Mouse (Mus musculus) T-helper 17 cell (primary cell): ENCODE measurements around the gene Creb3l4.

Source experiments
- in situ Hi-C, 2 experiments: fragments of 300-600 bp; cut with MboI, MseI; formaldehyde crosslinking; loops; 1 replicate in 1 of 2; 2 replicates in 1 of 2; pipeline ENCODE4 v1.15.1; 2025; ENCODE audit warnings: high pct_unique_total_duplicates in 2 of 2

Gene Creb3l4

DNA sequence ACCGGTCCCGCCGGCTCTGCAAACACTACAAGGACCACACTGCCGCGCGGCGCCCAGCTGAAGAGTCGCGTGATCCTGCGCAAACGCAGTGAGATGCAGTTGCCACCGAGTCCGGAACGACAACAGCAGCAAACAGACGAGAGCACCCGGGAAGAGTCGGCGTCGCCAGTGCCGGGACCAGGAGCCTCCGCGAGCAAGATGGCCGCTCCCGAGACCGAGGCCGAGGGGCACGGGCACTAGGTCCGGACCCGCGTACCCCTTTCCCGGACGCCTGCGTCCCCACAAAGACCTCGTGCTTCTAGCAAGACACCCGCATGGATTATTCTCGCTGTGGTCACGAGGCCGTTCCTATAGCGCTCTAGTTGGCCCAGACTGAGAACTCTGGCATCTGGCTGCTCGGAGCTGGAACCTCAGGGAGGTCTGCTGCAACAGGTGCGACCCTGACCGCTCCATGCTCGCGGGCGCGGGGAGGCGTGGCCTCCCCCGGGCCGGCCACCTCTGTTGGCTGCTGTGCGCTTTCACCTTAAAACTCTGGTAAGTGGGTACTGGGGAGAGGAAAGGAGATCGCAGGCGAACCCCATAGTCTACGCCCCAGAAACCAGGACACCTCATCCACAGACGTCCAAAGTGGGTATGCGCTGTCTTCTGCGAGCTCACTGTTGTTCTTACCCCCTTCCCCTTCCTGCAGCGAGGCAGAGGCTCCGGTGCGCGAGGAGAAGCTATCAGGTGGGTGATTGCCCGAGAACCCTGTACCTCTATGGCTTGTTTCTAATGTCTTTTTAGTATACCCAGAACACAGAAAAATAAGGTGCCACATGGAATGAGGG is 11.6 kb downstream of the Creb3l4 start, which contains the start of gene Jtb:
TSS of gene Jtb (plus strand) at position 91 of the 827 bp plus-strand sequence.
- in situ Hi-C loops, result no loop called here

- in situ Hi-C loops, result no loop called here
Observed at GRCm38 (mm10) chr3:90231075-90231474, 12.2 kb downstream of the Creb3l4 start.

- in situ Hi-C loops, result loop anchor here (5.0 kb wide), 2 partner anchors 148 to 153 kb away; no protein-coding TSS in a partner anchor
Observed at GRCm38 (mm10) chr3:90224331-90224730, 19.0 kb downstream of the Creb3l4 start.

DNA sequence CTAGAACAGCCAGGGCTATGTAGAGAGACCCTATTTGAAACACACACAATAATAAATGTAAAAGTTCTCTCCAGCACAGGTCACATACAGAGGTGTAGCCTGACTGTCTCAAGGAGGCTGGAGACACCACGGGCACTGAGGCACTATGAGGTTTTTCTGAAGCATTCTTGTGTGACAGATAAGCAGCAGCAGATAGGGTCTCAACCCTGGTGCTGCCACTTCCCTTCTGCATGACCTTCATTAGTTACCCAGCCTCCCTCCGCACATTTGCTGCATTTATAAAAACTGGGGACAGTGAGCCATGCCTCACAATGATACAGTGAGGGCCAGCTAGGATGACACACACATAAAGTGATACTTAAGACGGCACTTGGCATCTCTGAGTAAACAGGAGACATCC is 20.4 kb downstream of the Creb3l4 start:
- in situ Hi-C loops, result loop anchor here (5.0 kb wide), 2 partner anchors 149 to 154 kb away; no protein-coding TSS in a partner anchor

- in situ Hi-C loops, result loop anchor here (5.0 kb wide), 2 partner anchors 150 to 155 kb away; no protein-coding TSS in a partner anchor
Observed at GRCm38 (mm10) chr3:90222455-90222854, 20.9 kb downstream of the Creb3l4 start.

- in situ Hi-C loops, result loop anchor here (5.0 kb wide), 2 partner anchors 151 to 156 kb away; no protein-coding TSS in a partner anchor
Observed at GRCm38 (mm10) chr3:90221123-90221522, 22.2 kb downstream of the Creb3l4 start.

DNA sequence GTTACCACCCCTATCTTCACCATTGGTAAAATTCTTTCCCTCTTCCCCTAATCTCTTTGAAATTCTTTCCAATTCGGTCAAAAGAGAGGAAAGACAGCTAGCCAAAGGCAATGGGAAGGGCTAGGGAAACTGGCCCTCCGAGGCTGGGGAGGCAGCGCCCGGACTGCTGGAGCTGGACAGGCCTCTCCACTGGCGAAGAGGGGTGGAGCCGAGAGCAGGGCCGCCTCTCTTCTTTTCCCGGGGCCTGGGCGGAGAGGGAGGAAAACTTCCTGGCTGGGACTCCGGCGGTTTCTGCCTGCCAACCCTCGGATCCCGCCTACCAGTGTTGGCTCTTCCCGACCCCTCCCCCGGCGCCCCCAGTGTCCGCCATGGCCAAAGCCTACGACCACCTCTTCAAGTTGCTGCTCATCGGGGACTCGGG is 22.8 kb downstream of the Creb3l4 start:
- in situ Hi-C loops, result loop anchor here (5.0 kb wide), 2 partner anchors 152 to 157 kb away; no protein-coding TSS in a partner anchor

GRCm38 (mm10) chr3:90220088-90220487 is 23.2 kb downstream of the Creb3l4 start:
- in situ Hi-C loops, result loop anchor here (5.0 kb wide), 2 partner anchors 152 to 157 kb away; no protein-coding TSS in a partner anchor

GRCm38 (mm10) chr3:90215825-90216380 is 27.4 kb downstream of the Creb3l4 start:
- in situ Hi-C loops, result no loop called here

DNA sequence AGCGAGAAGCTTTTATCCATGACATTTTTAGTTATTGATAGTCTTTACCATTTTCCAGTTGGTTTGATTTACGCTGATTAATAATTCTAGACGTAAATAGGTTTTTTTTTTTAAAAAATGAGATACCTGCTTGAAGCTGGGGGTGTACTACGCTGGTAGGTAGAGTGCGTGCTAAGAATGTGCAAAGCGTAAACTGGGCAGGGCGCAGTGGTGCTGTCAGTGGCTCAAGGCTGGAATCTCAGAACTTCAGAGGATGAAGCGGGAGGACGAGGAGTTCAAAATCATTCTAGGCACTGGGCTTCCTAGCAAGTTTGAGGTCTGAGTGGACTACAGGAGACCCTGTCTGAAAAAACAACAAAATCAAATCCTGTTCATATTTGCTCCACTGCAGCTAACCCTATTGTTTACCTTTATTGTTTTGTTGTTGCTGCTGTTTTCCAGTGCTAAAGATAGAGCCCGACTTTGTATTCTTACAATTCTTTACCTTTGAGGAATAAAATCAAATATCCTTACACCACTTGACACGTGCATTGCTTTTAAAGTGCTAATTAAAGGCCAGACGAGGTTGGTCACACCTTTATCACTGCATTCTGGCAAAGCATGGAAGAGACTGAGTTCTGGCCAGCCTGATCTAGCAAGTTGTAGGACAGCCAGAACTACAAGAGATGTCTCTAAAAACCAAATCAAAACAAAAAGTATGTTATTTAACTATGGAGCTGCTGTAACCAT is 29.2 kb downstream of the Creb3l4 start:
- in situ Hi-C loops, result no loop called here

GRCm38 (mm10) chr3:90213377-90213866 is 29.9 kb downstream of the Creb3l4 start, which contains the start of the genes Rps27 and Rab13:
Gene Rps27 (minus strand): TSS chr3:90213651.
Gene Rab13 (plus strand): TSS chr3:90213695.
- in situ Hi-C loops, result no loop called here

- in situ Hi-C loops, result no loop called here
Observed at GRCm38 (mm10) chr3:90212723-90213122, 30.6 kb downstream of the Creb3l4 start.

- in situ Hi-C loops, result no loop called here
Observed at GRCm38 (mm10) chr3:90211475-90212398, 31.6 kb downstream of the Creb3l4 start.

- in situ Hi-C loops, result no loop called here
Observed at GRCm38 (mm10) chr3:90209908-90210566, 33.3 kb downstream of the Creb3l4 start.

DNA sequence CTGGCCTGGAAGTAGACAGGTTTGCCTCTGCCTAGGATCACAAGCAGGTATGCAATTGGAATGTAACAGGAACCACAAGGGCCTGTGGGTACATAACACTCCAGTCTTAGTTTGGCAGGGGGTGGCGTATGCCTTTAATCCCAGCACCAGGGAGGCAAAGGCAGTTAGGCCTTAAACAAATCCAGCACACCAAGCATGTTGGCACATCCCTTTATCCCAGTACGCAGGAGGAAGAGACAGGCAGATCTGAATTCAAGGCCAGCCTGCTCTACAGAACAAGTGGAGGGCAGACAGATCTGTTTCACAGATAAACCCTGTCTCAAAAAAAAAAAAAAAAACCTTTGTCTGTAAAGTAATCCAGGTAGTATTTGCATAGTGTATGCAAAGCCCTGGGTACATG is 34.6 kb downstream of the Creb3l4 start:
- in situ Hi-C loops, result no loop called here

GRCm38 (mm10) chr3:90204582-90204981 is 38.7 kb downstream of the Creb3l4 start:
- in situ Hi-C loops, result no loop called here

DNA sequence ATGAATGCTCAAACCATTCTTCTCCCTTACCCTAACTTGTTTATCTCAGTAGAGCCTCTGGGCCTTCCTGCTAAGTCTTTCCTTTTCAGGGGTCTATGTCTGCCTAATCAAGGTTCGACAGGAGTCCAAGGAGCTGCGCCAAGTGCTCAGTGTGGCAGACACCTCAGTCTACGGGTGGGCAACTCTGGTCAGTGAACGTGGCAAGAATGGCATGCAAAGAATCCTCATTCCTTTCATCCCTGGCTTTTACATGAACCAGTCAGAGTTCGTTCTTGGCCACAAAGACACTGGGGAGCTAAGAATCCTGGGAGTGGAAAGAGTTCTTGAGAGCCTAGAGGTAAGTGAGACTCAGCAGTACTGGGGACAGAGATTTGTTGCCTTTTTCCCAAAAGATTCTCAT is 39.7 kb downstream of the Creb3l4 start:
- in situ Hi-C loops, result no loop called here

DNA sequence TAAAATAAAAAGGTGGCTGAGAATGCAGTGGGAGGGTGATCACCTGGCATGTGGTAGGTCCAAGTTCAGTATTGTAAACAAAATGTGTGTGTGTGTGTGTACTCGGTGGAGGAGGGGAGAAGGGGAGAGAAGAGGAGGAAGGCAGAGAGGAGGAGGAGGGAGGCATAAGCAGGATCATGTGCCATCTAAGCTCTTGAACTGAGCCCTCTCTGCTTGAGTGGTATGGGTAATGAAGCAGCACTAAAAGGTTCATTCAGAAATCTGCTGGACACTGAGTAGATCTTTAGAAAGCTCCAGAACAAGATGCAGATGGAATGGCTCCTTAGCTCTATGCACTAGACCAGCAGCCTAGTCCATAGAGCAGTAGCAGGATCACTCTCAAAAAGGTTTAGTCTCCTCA is 40.4 kb downstream of the Creb3l4 start:
- in situ Hi-C loops, result no loop called here

DNA sequence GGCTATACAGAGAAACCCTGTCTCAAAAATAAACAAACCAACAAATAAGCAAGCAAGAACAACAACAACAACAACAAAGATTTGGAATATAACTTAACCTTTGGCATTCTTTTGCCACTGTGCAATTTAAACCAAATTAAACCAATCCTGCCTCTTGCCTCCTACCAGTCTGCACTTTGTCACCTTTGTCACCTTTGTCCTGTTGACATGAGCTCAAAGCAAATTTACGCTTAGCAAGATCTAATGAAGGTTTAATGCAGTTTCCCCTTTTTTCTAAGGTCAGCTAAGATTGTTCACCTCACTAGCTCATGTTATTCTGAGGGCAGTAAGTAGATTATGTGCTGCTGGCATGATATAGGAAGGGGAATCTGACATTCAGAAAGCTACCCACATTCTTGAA is 45.8 kb downstream of the Creb3l4 start:
- in situ Hi-C loops, result no loop called here

DNA sequence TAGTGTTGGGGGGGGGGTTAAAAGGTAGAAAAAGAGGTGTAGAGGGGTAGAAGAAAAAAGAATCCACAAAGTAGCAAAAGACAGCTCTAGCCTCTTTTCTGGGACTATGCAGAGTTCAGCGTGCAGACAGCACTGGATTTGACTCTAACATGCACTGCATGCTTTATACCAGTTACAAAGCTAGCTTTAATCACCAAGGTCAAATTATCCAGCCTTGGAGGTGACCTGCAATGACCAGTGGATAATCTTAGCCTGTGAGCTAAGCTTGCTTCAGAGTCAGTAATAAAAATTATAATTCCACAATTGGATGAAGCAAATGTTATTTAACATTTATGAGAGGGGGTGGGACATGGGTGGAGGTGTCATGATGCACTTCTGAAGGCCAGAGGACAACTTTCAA is 47.7 kb downstream of the Creb3l4 start:
- in situ Hi-C loops, result no loop called here
